Mouse (Mus musculus): ENCODE measurements around the gene Gsk3a.

DNA sequence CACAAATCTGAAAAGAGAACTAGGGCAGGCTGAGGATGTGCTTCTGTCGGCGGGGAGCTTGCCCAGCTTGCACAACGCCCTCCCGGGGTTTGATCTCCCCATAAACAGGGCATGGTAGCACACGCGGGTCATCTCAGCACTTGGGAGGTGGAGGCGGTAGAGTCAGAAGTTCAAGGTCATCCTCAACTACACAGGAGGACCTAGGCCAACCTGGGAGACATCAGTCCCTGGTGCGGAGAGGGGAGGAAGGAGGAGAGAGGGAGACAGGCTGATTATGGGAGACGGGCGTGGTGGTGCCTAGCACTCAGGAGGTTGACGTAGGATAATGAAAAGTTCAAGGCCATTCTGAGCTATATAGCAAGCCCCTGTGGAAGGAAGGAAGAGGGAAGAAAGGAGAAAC lies 46.8 kb downstream of the Gsk3a start:
- no peak for TF ChIP-seq EP300 (IDR thresholded peaks at IDR 0.05)
- no peak for TF ChIP-seq CTCF (IDR thresholded peaks at IDR 0.05)
